Mouse (Mus musculus) embryo, embryonic 11 days (tissue): ENCODE data around the gene Ube2m.

Source experiments
- DNase-seq: peaks from one replicate; pipeline ENCODE4 v3.0.0-alpha.2; 2015

Ube2m gene

DNA sequence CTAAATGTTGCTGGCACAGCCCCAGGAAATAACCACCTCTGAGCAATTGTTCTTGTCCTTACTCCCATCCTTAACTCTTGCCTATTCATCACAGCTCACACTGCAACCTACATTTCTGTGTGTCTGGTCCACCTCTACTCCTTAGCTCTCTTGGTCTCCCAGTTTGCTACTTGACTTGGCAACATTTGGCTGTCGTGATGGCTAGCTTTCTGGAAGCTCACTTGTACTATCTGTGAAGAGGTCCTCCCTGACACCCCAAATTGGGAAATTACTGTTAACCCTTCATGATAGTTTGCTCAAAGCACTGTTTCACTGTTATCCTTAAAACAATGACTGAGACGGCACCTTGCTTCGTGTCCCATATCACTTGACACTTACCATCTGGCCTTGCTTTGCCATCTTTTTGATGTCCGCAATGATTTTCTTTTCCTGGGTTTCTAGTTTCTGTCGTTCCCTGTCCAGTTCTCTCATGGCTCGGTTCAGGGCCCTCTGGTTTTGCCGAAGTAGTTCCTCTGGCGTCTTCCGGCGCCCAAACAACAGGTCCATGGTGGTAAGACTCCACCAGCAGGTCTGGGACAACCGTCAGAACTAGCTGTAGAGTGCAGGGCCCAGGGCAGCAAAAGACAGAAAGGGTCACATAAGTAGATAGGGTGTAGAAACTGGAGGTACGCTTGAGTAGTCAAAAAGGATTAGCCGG is 4.5 kb downstream of the Ube2m start:
- DNase-seq, result no peak

DNA sequence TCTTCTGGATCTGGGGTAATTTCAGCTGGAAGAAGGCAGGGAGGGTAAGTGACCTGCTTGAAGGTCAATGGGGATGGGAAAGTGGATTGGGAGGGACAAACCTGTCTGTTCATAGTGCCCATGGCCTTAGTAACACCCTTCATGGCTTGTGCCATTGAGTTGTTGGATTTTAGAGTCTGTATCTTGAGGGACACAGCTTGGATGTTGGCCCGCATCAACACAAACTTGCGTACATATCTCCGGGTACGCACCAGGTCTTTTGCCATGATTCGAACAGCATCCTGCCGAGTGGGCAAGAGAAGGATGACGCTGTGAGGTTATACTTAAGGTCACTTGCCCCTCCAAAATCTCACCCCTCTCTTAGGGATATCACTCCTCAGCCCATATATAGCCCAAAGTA is 5.5 kb downstream of the Ube2m start:
- DNase-seq, result no peak

DNA sequence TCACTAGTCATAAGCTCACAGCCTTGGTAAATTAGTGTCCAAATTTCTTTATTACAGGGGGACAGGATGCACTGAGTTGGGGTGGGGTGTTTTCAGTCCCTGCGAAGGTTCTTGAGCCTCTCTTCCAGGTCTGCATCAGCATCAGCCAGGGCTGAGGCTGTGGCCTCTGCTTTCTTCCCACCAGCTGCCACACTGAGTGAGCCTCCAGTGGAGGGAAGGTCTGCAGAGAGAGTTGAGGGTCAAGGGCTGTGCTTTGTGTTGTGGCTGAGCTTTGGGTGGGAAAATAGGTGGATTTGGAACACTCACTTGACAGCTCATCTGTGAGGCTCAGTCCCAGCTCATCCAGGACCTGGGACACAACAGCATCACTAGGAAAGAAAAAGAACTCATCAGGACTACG is 6.1 kb downstream of the Ube2m start:
- no peak for DNase-seq

DNA sequence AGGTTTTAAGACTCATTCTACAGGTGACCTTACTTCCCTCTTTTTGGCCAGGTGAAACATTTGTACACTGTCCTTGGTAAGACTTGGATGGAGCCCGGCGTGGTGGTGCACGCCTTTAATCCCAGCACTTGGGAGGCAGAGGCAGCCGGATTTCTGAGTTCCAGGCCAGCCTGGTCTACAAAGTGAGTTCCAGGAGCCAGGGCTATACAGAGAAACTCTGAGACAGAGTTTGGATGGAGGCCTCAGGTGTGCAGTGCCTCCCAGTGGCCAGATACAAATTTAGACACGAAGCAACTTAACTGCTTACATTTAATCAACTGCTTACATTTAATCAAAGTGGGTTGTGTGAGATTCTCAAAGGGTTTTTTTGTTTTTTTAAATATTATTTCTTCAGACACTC is 7.0 kb downstream of the Ube2m start:
- peak; percentile 23 for DNase-seq

DNA sequence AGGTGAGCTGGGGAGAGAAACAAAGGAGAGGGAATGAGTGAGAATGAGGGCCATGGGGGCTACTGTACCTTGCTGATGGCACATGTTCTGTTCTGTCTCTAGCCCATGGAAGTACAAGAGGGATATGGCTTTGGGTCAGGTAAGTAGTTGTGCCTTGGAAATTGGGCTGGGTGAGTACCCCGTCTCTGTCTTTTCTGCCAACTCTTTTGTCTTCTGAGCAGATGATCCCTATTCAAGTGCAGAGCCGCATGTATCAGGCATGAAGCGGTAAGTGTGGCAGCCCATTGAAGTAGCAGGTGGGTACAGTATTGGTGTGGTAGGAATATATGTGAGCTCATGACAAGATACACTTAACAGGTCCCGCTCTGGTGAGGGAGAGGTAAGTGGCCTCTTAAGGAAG is 9.1 kb downstream of the Ube2m start:
- no peak for DNase-seq

DNA sequence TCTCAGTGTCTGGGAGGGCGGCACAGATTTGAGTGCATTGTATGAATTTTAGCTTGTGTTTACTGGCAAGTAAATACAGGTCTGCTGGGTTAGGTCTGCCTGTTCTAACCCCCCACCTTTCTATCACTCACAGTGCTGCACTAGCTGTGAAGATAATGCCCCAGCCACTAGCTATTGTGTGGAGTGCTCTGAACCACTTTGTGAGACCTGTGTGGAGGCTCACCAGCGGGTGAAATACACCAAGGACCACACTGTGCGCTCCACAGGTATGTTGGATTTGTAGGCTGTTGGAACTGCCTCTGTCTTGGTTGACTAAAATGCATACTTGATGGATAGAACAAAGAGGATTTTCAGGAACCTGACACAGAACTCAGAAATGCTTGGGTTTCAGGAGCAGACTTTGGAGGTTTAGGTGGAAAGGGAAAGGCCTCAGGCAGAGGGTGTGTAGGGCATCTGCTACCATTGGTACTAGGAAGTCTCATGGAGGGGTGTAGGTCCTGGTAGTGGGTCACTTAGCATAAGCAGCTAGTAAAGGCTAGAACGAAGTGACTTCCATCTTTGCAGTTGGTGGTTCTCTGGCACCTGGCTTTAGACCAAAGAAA is 12.5 kb downstream of the Ube2m start:
- no peak for DNase-seq

DNA sequence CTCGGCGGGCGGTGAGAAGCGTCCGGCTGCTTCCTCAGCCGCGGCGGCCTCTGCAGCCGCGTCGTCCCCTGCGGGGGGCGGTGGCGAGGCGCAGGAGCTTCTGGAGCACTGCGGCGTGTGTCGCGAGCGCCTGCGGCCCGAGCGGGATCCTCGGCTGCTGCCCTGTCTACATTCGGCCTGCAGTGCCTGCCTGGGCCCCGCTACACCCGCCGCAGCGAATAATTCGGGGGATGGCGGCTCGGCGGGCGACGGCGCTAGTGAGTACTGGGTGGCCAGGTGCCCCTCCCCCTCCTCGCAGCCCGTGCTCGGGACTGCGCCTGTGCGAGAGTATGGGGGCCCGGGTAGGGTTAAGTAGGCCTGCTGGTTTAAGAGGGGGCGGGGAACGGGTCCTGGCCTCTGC is 13.3 kb downstream of the Ube2m start:
- DNase-seq, result peak; percentile 83

DNA sequence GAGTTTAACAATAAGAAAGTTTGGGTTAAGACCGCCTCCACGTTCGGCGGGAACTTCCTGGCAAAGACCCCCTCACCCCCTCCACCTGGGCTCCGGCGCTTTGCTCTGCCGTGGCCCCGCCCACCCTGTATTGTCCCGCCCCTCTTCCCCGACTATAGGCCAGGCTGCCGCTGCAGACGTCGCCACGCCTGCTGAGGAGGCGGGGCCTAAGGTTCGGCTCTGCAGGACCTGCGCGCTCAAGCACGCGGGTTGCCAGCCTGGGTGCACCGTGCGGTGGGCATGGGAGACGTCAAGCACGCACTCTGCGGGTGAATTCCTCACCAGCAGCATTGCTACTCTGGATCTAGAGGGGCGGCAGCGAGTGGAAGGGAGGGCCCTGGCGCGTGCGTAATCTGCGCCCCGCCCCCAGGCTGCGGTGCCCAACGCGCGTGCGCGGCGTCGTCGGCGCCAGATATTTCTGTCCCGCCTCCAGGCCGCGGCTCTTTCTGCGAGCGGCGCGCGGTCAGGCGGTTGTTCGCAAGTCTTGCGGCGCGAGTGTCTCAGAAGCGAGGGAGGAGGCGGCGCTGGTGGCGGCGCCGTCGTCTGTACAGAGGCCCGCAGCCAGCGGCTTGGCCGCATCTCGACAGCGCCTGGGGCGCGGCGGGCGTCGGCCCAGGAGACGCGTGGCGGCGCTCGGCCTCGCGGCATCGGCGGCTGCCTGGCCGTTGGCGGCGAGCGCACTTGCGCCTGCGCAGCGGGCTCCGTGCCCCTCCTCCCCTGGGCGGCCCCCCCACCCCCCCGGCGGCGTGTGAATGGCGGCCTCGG is 13.9 kb downstream of the Ube2m start:
- peak; percentile 97 for DNase-seq

DNA sequence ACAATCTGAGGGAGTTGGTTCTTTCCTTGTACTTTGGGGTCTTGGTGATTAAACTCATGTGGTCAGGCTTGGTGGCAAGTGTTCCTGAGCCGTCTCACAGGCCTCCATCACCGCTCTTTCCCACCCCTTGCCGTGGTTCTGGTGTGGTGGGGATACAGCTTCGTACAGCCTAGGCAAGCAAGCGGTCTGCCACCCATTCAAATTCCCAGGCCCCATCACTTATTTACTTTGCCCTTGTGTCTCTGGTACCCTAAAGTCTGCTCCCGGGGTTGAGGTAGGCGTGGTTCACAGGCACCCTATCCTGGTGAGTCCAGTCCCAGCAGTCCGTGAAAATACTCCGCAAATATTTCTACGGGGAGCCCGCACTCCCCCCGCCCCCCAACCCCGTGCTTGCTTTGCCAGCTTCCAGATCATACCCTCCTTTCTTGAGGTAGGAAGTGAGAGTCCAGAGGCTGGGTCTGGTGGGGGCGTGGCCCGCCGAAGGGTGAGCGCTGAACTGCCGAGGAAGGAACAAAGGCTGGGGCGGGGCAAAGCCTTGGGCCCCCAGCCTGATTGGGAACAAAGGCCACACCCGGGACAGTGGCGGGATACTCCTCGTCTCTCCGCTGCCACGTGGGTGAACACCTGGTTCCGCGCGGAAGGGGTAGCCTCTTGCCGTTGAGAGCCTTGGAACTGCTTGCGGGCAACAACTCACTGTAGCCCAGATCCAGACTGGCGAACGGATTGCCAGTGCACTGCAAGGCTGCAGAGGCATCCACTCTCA is 15.1 kb downstream of the Ube2m start:
- peak; percentile 95 for DNase-seq

DNA sequence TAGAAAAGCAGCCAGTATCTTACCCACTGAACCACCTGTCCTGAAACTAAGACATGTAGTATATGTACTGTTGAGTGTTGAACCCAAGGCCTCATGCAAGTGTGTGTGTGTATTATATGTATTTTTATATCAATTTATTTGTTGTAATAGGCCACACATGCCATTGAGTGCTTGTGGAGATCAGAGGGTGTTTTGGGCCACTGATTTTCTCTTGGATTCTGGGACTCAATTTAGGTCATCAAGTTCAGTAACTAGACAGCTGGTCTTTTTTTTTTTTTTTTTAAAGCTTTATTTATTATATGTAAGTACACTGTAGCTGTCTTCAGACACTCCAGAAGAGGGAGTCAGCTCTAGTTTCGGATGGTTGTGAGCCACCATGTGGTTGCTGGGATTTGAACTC is 22.9 kb downstream of the Ube2m start:
- no peak for DNase-seq

DNA sequence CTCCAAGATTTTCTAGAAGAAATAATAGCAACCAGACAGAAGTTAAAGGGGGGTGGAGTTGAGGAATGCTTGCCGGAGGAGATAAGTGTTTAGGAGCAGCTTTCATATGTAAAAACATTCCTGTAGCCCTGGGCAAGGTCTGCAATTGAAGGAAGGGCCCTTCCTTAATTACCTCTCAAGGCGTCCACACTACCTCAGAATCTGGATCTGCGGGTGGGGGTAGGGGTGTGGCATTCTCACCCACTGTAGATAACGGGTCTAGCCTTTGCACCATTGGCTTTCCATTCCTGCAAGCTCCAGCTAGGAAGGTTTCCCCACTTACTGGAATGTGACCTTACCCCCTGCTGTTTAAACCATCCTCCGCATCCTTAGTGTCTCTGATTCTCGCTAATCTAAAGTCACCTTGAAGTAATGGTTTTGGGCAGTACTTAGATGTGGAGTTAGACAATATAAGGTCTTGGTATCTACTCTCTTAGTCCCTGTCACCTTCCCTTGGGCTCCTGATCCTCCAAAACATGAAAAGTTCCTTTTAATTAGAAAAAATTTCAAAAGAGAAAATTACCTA is 23.7 kb downstream of the Ube2m start:
- no peak for DNase-seq

DNA sequence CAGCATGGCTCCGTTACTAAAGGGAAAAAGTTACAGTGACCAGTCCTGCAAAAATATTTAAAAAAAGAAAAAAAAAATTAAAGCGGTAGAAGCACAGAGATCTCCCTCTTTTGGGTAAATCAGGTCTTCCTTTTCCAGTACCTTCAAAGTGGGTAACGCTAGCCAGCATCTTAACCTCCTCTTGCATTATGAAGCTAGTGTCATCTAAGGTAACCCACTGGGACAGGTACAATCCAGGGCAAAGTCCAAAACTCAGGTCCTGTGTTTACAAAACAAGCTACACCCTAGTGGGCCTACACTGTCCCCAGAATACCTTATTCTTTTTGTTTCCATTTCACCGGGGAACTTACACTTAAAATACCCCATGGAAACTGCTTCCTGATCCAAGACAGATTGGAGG is 24.4 kb downstream of the Ube2m start:
- no peak for DNase-seq

DNA sequence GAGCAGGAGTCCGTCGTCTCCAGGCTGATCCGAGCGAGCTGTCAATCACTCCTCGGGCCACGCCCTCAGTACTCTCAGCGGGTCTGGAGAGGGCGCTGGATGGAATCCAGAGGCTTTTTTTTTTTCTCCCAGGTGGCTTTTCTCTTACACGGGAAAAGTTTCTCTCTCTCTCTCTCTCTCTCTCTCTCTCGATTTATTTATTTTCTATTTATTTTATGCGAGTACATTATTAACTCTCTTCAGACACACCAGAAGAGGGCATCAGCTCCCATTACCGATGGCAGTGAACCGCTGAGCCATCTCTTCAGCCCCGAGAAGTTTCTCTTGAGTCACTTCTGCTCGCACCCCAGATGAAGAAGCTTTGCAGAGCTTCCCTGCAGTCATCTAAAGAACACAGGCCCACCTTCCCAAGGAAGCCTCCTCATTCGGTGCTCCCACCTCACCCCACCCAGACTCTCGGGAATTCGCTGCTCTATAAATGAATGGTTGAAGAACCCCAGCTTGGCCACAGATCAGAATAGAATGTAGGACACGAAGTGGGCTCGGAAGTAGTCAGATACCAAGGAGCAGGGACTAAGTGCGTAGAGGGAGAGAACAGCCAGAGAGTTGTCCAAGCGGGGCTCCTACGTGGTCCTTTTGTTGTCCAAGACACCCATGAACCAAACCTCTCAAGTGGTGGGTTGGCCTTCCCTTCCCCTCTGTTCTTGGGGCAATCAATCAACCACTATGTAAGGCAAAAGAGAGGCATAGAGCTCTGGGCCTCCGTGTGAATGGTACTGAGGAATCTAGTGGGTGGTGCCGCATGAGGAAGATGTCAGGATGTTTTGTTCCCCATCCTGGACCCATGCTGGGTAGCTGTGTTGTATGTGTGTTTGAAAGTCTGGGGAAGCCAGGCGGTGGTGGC is 27.8 kb downstream of the Ube2m start, which contains the start of gene Zbtb45:
TSS of gene Zbtb45 (minus strand) at position 30 of the 904 bp plus-strand sequence.
- peak; percentile 31 for DNase-seq

DNA sequence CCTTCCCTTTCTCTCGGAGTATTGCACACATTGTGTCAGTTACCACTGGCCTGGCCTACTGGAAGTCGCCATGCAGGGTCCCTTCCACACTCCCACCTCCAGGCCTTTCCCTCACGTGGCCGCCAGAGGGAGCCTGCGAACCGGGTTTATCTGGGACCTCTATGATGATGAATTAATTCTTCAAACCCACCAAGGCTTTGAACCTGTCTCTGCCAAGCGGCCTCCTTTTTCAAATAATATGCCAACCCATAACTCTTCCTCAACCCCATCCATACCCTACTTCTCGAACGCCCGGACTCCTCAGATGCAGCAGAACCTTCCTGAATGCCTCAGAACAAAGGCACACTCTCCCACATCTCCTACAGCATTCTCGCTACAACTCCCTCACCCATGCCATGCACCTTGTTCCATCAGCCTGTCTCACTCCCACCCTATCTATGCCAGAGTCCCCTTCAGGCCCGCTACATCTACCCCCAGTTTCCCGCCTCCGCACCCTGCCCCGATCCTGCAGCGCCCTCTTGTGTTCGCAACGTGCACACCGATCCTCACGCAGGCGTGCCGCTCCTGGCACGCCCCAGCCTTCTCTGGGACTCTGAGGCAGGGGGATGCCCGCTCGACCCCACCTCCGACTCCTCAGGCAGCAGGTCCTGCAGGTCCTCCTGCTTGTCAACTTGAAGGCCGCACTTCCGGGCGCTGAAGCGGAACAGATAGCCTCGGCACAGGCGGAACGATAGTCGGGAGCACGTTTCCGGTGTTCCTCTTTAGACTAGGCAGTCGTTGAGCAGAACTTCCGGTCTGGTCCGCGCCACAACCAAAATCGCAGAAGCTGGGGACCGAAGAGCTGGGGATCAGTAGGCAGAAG is 28.7 kb downstream of the Ube2m start:
- DNase-seq, result peak; percentile 96

DNA sequence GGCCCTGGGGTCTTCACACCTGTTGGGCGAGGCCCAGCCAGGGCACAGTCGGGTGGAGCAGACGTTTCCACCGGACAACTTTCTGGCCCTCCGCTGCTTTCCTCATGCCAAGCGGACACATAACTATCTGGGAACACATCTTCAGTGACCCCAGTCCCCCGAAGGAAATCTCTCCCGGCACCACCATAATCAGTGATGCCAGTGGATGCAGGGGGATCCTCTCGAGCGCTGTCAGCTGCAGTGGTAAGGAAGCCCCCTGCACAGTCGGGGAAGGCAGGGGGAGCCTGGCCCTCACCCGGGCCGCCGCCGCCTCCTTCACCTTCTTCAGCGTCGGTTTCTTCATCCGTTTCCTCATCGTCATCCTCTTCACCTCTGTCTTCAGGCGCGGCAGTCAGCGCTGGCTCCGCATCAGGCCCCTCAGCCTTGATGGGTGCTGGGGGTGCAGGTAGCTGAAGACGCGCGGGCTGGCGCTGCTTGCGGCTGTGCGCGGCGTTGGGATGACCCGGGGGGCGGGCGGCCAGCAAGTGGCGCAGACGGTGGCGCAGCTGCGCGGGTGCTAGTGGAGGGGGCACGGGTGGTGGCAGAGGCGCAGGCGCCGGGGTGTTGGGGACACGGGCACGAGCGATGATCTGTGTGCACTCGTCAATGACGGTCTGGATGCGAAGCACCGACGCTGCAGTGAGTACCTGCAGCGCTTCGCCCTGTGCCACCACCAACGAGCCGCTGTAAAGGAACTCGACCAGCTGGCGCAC is 30.6 kb downstream of the Ube2m start:
- DNase-seq, result no peak

DNA sequence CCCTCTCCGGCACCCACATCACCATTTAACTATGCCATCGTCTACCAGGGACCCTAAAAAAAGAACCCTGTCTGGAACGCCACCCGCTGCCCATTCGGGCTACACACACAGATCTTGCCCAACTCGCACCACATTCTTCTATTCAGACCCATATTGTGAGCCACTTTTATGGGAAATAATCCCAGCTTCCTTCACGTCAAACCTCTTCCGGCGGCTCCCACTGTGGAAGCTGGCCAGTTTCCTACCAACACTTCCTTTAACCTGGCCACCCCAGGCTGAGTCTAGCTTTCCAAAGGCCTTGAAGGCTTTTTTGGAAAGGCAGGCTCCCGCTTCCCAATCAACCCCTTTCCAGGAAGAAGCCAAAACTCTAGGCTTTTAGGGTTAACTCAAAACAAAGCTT is 31.5 kb downstream of the Ube2m start:
- no peak for DNase-seq

DNA sequence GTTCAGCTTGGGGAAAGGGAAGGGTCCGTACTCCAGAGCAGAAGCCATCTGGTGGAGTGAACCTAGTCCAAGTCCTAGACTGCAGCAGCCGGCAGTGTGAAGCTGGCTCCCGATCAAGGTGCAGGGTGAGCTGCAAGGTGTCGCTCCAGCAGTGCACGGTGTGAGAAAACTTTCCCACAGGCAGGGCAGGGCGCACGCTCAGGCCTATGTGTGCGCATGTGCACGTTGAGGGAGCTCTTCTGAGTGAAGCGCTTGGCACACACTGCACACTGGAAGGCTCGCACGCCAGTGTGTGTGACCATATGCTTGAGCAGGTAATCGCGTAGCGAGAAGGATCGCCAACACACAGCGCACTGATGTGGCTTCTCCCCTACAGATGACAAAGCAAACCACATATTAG is 32.1 kb downstream of the Ube2m start:
- no peak for DNase-seq

DNA sequence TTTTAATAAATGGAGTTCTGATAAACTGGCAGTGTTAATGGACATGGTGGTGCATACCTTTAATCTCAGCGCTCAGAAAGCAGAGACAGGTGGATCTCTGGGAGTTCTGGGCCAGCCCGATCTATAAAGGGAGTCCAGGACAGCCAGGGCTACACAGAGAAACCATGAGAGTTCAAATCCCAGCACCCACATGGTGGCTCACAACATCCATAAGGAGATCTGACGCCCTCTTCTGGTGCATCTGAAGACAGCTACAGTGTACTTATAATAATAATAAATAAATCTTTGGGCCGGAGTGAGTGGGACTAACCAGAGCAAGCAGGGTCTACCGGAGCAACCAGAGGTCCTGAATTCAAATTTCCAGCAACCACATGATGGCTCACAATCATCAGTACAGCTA is 34.7 kb downstream of the Ube2m start:
- no peak for DNase-seq

DNA sequence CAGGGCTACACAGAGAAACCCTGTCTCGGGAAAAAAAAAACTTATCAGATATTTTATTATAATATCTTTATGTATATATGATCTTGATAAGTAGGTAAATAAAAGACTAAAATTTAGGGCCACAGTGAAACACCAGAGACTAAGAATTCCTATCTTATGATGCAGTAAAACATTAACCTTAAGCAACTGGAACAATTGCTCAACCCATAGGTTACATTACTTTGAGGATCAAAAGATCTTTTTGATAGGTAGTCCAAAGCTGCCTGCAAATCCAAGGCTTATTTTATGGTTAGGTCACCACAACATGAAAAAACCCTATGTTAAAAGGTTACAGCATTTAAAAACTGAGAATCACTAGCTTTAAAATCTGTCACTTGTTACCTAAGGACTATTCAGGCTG is 36.5 kb downstream of the Ube2m start:
- DNase-seq, result no peak

DNA sequence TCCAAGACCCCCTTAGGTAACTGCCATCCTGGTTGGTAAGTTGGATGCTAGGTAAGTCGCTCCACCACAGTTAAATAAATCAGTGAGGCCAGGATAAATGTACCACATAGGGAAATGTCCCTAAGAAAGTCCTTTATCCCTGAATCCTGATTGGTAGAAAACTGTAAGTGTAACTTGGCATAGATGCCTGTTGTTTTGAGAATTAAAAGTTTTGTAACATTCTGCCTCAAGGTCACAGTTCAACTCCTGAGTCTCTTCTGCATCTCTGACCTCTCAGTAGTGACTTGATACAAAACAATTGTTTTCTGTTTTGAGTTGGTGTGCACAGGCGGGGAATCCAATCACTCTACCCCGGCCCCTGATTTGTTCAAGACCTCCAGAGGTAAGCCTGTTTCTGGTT is 39.2 kb downstream of the Ube2m start, which contains the start of gene Trim28:
TSS of gene Trim28 (plus strand) at position 264 of the 400 bp plus-strand sequence.
- DNase-seq, result no peak
